Mouse (Mus musculus): Measurements from ENCODE around the gene Grik4.

- no peak for TF ChIP-seq POLR2A (IDR thresholded peaks at IDR 0.05; ENCODE audit: low read depth, low read length)
- TF ChIP-seq CTCF (IDR thresholded peaks at IDR 0.05; ENCODE audit: extremely low read depth, insufficient read length, insufficient replicate concordance, low read depth, low read length), result no peak
Observed at GRCm38 (mm10) chr9:42693024-42693423, 251.3 kb downstream of the Grik4 start.
